Mouse (Mus musculus): Measurements from ENCODE around the gene Pcca. TPM values are rescaled to one million over a fixed set of nuclear protein-coding genes. Genes with fewer than 3 reads are reported as not detected.

Pcca gene
- polyA plus RNA-seq (2017; shearing (Covaris generic)), result 31.9 TPM

DNA sequence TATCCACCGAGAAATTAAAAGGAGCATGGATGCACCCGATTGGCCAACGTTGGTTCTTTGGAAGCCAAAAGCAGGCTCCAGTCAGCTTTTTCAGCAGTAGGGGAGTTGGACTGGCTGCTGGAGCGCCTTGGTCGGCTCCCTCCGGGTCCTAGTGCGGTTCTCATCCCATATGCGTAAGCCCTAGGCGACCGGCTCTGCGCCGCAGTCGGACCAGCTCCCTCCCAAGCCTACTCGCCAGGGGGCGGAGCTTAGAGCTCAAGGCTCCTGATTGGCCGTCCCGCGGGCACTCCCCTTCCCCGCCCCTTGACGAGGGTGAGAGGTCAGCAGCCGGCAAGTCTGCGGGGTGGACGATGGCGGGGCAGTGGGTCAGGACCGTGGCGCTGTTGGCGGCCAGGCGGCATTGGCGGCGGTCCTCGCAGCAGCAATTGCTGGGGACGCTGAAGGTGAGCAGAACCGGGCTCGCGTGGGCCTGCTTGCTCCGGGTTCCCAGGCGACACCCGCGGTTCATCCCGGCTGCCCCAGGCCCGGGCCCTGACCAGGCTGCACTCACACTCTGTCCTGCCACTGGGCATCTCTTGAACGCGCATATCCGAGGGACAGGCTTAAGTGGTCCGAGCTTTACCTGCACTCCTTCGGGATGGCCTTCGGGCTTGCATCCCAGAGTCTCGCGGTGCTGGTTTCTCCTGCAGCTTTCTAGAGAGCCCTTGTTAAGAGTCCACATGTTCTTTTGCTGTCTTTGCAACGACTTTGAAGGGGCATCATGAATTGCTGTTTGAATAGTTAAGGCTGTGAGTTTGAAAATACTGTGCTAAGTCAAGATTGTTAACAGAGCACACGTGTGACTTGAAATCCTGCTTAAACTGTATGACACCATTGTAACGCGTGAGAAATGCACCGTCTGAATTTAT, at the start of gene Pcca:
Pcca (plus strand) TSS at position 308 of the 908 bp plus-strand sequence.

DNA sequence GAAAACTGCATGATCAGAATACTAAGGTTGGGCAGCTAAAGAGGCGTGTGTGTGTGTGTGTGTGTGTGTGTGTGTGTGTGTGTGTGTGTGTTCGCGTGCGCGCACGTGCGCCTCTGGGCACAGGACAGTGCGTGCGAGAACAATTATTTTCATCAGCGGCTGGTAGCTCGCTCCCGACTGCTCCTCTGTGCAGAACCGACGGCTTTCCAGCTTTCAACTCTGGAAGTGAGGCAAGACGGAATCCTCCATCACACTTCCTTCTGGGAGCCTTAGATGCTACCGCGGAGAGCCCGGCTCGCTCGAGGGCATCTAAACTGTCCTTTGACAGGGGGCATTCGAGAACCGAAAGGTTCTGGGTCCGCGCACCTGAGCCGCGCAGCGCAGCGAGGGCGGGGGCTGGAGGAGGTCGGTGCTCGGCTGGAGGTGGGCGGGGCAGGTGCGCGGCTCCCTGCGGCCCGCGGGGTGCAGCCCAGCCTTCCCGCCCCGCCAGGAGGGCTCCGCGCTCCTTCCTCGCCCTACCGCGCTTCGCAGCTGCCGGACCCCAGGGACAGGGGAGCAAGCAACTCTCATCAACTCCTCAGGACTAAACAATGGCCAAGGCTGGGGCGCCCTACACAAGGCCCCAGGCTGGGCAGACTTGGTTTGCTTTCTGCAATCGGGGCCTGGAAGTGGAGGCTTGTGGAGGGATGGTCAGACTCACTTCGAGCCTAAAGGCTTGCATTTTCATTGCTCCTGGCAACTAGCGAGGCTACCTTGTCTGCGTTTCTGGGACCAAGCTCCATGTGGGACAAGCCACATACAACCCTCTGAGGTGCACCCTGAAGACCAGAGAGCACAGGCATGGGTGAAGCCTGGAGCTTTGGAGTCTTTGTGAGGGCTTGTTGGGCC, 43.4 kb upstream of the Pcca start, which contains the start of gene Gm10837:
Gm10837 (plus strand) TSS at position 146 of the 888 bp plus-strand sequence.

DNA sequence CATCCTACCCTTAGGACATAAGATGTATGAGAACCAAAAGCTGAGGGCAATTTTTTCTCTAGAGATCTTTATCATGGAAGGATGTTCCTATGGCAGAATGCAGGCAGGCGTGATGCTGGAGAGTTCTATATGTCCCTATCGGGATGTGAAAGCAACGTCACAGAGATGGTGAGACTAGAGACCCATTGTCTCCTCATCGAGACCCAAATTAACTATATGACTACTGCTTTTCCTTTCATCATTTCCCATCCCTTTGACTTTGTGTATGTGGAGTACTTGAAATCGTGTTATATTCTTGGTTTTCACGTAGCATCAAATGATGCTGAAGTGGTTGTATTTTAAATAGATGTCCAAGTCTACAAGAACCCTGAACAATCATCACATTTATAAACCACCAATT, 379.5 kb downstream of the Pcca start, which contains the start of gene Ggact:
Ggact (minus strand) TSS at position 101 of the 400 bp plus-strand sequence.

Other genes starting within 250 kb of the Pcca start
- not detected for gene Gm5089, start 83.2 kb upstream of the Pcca start, polyA plus RNA-seq (2017; shearing (Covaris generic))
- 0.07 TPM for gene Zic5, start 68.6 kb upstream of the Pcca start, polyA plus RNA-seq (2017; shearing (Covaris generic))
- gene Zic2, start 58.9 kb upstream of the Pcca start, polyA plus RNA-seq (2017; shearing (Covaris generic)), result not detected
- gene Gm10837, start 43.7 kb upstream of the Pcca start, polyA plus RNA-seq (2017; shearing (Covaris generic)), result not detected

Data from naive thymus-derived CD4-positive, alpha-beta T cell, adult 5 months (primary cell).